Mouse (Mus musculus): ENCODE data around the gene Tmem17. TPM values are rescaled to one million over a fixed set of nuclear protein-coding genes. Genes with fewer than 3 reads are reported as not detected.

The Tmem17 gene
- 1 to 10 TPM; 1.7 to 2.2 TPM for total RNA-seq (2021)
- long read RNA-seq, experiment 1, partial matches to known transcripts: 0 of 3 reads
- long read RNA-seq, experiment 1, other reads (novel, unspliced or antisense): 1 of 3 reads
- long read RNA-seq, experiment 2, partial matches to known transcripts: 1 of 6 reads
- long read RNA-seq, experiment 2, other reads (novel, unspliced or antisense): 2 of 6 reads

- intact Hi-C loops (cut with DNase I): loop anchor here (2.0 to 5.0 kb wide), 4 partner anchors 74 to 285 kb away; no protein-coding TSS in a partner anchor
- TF ChIP-seq CTCF (IDR thresholded peaks at IDR 0.05): peak; percentile 34
- Histone ChIP-seq H3K4me3 (peak within 1 kb of the TSS; percentile 90), H3K27ac (peak within 1 kb of the TSS; percentile 93)
- DNase-seq: peak; percentile 94
Measured at GRCm38 (mm10) chr11:22512038-22513001, at the start of gene Tmem17. Gene Tmem17, plus strand, starts transcription at chr11:22512088.

- H3K27ac ChIP-seq: no peak overlapping the region
- no peak for TF ChIP-seq CTCF (IDR thresholded peaks at IDR 0.05)
- intact Hi-C loops (cut with DNase I): no loop called here
- H3K4me3 ChIP-seq: no peak overlapping the region
- DNase-seq: no peak
Measured at GRCm38 (mm10) chr11:22479836-22480619, 31.9 kb upstream of the Tmem17 start.

- no peak for DNase-seq
- no peak overlapping the region for H3K27ac ChIP-seq
- TF ChIP-seq CTCF (IDR thresholded peaks at IDR 0.05): no peak
- no peak overlapping the region for H3K4me3 ChIP-seq
- intact Hi-C loops (cut with DNase I): no loop called here
Measured at GRCm38 (mm10) chr11:22481639-22482361, 30.1 kb upstream of the Tmem17 start.

- no peak for TF ChIP-seq CTCF (IDR thresholded peaks at IDR 0.05)
- Histone ChIP-seq H3K4me3 (no peak overlapping the region), H3K27ac (no peak overlapping the region)
- intact Hi-C loops (cut with DNase I): no loop called here
- no peak for DNase-seq
Measured at GRCm38 (mm10) chr11:22482362-22482760, 29.5 kb upstream of the Tmem17 start.

GRCm38 (mm10) chr11:22493694-22494319, 18.1 kb upstream of the Tmem17 start:
- no peak overlapping the region for H3K4me3 ChIP-seq
- intact Hi-C loops (cut with DNase I): no loop called here
- no peak overlapping the region for H3K27ac ChIP-seq
- DNase-seq: no peak
- TF ChIP-seq CTCF (IDR thresholded peaks at IDR 0.05): no peak

GRCm38 (mm10) chr11:22494941-22495340, 16.9 kb upstream of the Tmem17 start:
- no peak for DNase-seq
- Histone ChIP-seq H3K4me3 (no peak overlapping the region), H3K27ac (no peak overlapping the region)
- intact Hi-C loops (cut with DNase I): no loop called here
- TF ChIP-seq CTCF (IDR thresholded peaks at IDR 0.05): no peak

GRCm38 (mm10) chr11:22499396-22499795, 12.5 kb upstream of the Tmem17 start:
- TF ChIP-seq CTCF (IDR thresholded peaks at IDR 0.05): no peak
- intact Hi-C loops (cut with DNase I): no loop called here

GRCm38 (mm10) chr11:22499886-22500285, 12.0 kb upstream of the Tmem17 start:
- H3K27ac ChIP-seq: no peak overlapping the region
- TF ChIP-seq CTCF (IDR thresholded peaks at IDR 0.05): no peak
- no peak overlapping the region for H3K4me3 ChIP-seq
- DNase-seq: no peak
- intact Hi-C loops (cut with DNase I): no loop called here

More at GRCm38 (mm10) chr11:22499396-22499795, 12.5 kb upstream of the Tmem17 start:
- DNase-seq: no peak
- no peak overlapping the region for H3K4me3 ChIP-seq
- H3K27ac ChIP-seq: no peak overlapping the region

- TF ChIP-seq CTCF (IDR thresholded peaks at IDR 0.05): no peak
- DNase-seq: no peak
- no peak overlapping the region for H3K27ac ChIP-seq
- intact Hi-C loops (cut with DNase I): no loop called here
- H3K4me3 ChIP-seq: no peak overlapping the region
Measured at GRCm38 (mm10) chr11:22500771-22501566, 10.9 kb upstream of the Tmem17 start.

GRCm38 (mm10) chr11:22513075-22513474, 1.2 kb downstream of the Tmem17 start:
- no peak for DNase-seq
- no peak for TF ChIP-seq CTCF (IDR thresholded peaks at IDR 0.05)
- intact Hi-C loops (cut with DNase I): loop anchor here (2.0 to 5.0 kb wide), 4 partner anchors 74 to 286 kb away; no protein-coding TSS in a partner anchor
- H3K4me3 ChIP-seq: peak overlapping the region; percentile 90
- H3K27ac ChIP-seq: peak overlapping the region; percentile 93

GRCm38 (mm10) chr11:22515061-22515460, 3.2 kb downstream of the Tmem17 start:
- Histone ChIP-seq H3K27ac (no peak overlapping the region), H3K4me3 (no peak overlapping the region)
- DNase-seq: no peak
- TF ChIP-seq CTCF (IDR thresholded peaks at IDR 0.05): no peak
- intact Hi-C loops (cut with DNase I): no loop called here
